Mouse (Mus musculus) c-Kit-positive CD71-positive TER-119-positive erythroid progenitor cells, embryonic 14.5 days (primary cell): ENCODE measurements around the gene Myh9.
A peak's percentile ranks its signal among the peaks of the same experiment; 100 is the strongest.

Experiments
- DNase-seq: peaks from one replicate; pipeline ENCODE4 v3.0.0-alpha.2; 2013; ENCODE audit warnings: low spot score

Myh9 gene

GRCm38 (mm10) chr15:77842047-77842843, at the start of gene Myh9:
TSS of gene Myh9 (minus strand) at chr15:77842175.
- DNase-seq = peak; percentile 100

GRCm38 (mm10) chr15:77891766-77892165, 49.8 kb upstream of the Myh9 start:
- no peak for DNase-seq

GRCm38 (mm10) chr15:77889761-77890422, 47.9 kb upstream of the Myh9 start:
- no peak for DNase-seq

GRCm38 (mm10) chr15:77888286-77888685, 46.3 kb upstream of the Myh9 start:
- DNase-seq = no peak

GRCm38 (mm10) chr15:77887093-77887488, 45.1 kb upstream of the Myh9 start:
- no peak for DNase-seq

GRCm38 (mm10) chr15:77886369-77887092, 44.6 kb upstream of the Myh9 start:
- DNase-seq = no peak

- DNase-seq = no peak
Observed at GRCm38 (mm10) chr15:77885945-77886344, 44.0 kb upstream of the Myh9 start.

GRCm38 (mm10) chr15:77885159-77885558, 43.2 kb upstream of the Myh9 start:
- no peak for DNase-seq

- DNase-seq = no peak
Observed at GRCm38 (mm10) chr15:77883697-77884010, 41.7 kb upstream of the Myh9 start.

- no peak for DNase-seq
Observed at GRCm38 (mm10) chr15:77882797-77883696, 41.1 kb upstream of the Myh9 start.

GRCm38 (mm10) chr15:77882297-77882696, 40.3 kb upstream of the Myh9 start:
- DNase-seq = no peak

- peak; percentile 57 for DNase-seq
Observed at GRCm38 (mm10) chr15:77881698-77882097, 39.7 kb upstream of the Myh9 start.

- DNase-seq = no peak
Observed at GRCm38 (mm10) chr15:77880738-77881137, 38.8 kb upstream of the Myh9 start.

GRCm38 (mm10) chr15:77879756-77880155, 37.8 kb upstream of the Myh9 start:
- no peak for DNase-seq

GRCm38 (mm10) chr15:77877209-77877608, 35.2 kb upstream of the Myh9 start:
- DNase-seq = no peak

GRCm38 (mm10) chr15:77876716-77877115, 34.7 kb upstream of the Myh9 start:
- DNase-seq = no peak

- DNase-seq = no peak
Observed at GRCm38 (mm10) chr15:77875953-77876352, 34.0 kb upstream of the Myh9 start.

- DNase-seq = no peak
Observed at GRCm38 (mm10) chr15:77874807-77875206, 32.8 kb upstream of the Myh9 start.

- no peak for DNase-seq
Observed at GRCm38 (mm10) chr15:77874310-77874709, 32.3 kb upstream of the Myh9 start.

- DNase-seq = no peak
Observed at GRCm38 (mm10) chr15:77873564-77873963, 31.6 kb upstream of the Myh9 start.

- DNase-seq = no peak
Observed at GRCm38 (mm10) chr15:77872996-77873395, 31.0 kb upstream of the Myh9 start.

GRCm38 (mm10) chr15:77868340-77868739, 26.4 kb upstream of the Myh9 start:
- no peak for DNase-seq
